Mouse (Mus musculus) left cerebral cortex, postnatal 14 days (tissue): ENCODE data around the gene Mecom. TPM values are rescaled to one million over a fixed set of nuclear protein-coding genes. Genes with fewer than 3 reads are reported as not detected.
"Not testable (repeated sequence)": the region's sequence is repeated elsewhere in the genome, so short reads cannot be mapped to it uniquely, and the experiment has no call there.

Source experiments
- DNase-seq, 2 experiments: peaks; one replicate each; pipeline ENCODE4 v3.0.0; 2021 to 2022; ENCODE audit warnings: low spot score in 2 of 2, mixed read lengths in 1 of 2
- intact Hi-C: fragments of 180-260 bp; cut with DNase I; formaldehyde crosslinking; loops from one replicate; pipeline ENCODE4 v1.15.1; 2025
- total RNA-seq, 2 experiments: library from RNA; stranded (reverse); gene quantifications; 2 replicates each; pipeline ENCODE4 v1.2.3; 2021

The Mecom gene
- total RNA-seq, 2 experiments from 2014 or later, result 5.2 to 6.0 TPM

GRCm38 (mm10) chr3:30234018-30234417 lies 313.8 kb downstream of the Mecom start:
- no peak for DNase-seq
- intact Hi-C loops, result no loop called here

DNA sequence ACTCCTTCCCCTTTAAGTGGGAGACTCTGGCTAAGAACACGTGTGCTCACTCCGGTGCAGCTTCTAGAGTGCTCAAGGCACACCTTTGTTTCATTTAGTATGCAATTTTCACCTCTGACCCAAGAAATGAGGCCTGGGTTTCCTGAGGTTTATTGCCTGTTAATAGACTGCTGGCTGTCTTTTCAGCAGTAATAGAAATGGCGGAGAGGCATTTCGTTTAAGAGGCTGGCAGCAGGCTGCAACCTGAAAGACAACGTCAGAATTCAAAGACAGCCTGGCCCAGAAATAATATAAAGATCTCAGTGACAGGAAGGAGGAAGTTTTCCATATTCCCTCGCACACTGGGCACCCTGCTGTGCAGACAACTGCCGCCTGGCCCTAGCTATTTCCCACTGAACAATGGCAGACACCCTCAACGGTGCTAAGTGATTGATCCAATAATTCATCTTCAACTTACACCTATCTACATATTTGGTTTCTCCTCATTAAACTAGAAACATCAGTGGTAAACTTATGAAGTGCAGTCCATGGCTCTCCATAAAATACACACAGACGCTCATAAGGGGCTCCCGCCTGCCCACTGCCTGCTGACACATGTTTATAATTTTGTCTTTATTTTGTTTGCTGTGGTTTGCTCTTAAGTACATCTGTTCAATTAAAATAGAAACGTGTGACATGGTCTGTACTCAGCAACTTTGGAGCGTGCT lies 319.7 kb downstream of the Mecom start:
- no peak for DNase-seq
- intact Hi-C loops, result no loop called here

- intact Hi-C loops, result no loop called here
- DNase-seq, result peak in 1 of 2 experiments; percentile 12
Measured at GRCm38 (mm10) chr3:30226928-30227370, 320.9 kb downstream of the Mecom start.

GRCm38 (mm10) chr3:30225200-30225599 lies 322.6 kb downstream of the Mecom start:
- intact Hi-C loops, result not testable (repeated sequence)

GRCm38 (mm10) chr3:30220701-30221412 lies 327.0 kb downstream of the Mecom start:
- intact Hi-C loops, result loop anchor here (5.0 kb wide), 1 partner anchor 286 kb away; no protein-coding TSS in a partner anchor
- no peak for DNase-seq

More at GRCm38 (mm10) chr3:30225200-30225599, 322.6 kb downstream of the Mecom start:
- not testable (repeated sequence) for DNase-seq

DNA sequence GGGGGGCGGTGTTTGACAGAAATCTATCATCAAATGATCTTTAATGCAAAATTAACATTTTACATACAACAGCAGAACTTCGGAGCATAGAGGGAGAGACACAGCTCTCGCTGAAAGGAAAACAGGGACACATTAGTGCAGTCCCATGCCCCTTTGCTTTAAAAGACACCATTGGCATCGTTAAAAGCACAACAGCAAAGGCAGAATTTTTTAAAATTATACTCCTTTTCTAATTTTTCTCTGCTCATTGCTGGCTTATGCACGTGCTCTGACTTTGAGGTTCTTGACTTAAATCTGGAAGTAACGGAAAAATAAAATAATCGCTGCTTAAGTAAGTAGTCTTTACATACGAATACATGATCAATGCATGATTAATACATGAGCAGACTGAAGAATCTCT lies 327.9 kb downstream of the Mecom start:
- intact Hi-C loops, result loop anchor here (5.0 to 10.0 kb wide), 2 partner anchors 205 to 287 kb away; no protein-coding TSS in a partner anchor
- no peak for DNase-seq

- intact Hi-C loops, result loop anchor here (10.0 kb wide), 1 partner anchor 205 kb away; no protein-coding TSS in a partner anchor
- peak in 1 of 2 experiments; percentile 5 for DNase-seq
Measured at GRCm38 (mm10) chr3:30219190-30219884, 328.5 kb downstream of the Mecom start.

GRCm38 (mm10) chr3:30214607-30215006 lies 333.2 kb downstream of the Mecom start:
- intact Hi-C loops, result loop anchor here (10.0 kb wide), 1 partner anchor 200 kb away; no protein-coding TSS in a partner anchor
- DNase-seq, result no peak

GRCm38 (mm10) chr3:30213540-30214170 lies 334.2 kb downstream of the Mecom start:
- intact Hi-C loops, result loop anchor here (10.0 kb wide), 1 partner anchor 199 kb away; no protein-coding TSS in a partner anchor

GRCm38 (mm10) chr3:30212802-30213201 lies 335.0 kb downstream of the Mecom start:
- DNase-seq, result no peak
- intact Hi-C loops, result loop anchor here (10.0 kb wide), 1 partner anchor 198 kb away; no protein-coding TSS in a partner anchor

More at GRCm38 (mm10) chr3:30213540-30214170, 334.2 kb downstream of the Mecom start:
- DNase-seq, result no peak

DNA sequence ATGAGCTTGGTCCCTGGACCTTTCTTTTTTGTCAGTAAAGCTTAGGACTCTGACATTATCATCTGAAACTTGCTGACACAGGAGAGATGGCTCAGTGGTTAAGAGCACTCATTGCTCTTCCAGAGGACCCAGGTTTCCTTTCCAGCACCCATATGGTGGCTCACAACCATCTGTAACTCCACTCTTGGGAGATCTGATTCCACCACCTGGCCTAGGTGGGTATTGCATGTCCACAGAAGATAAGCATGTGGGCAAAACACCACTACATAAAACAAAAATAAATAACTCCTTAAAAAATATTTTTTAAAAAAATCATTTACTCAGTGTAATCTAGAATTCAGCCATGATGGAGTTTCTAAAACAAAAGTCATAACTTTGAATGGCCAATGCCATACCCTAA lies 338.7 kb downstream of the Mecom start:
- intact Hi-C loops, result no loop called here
- no peak for DNase-seq

DNA sequence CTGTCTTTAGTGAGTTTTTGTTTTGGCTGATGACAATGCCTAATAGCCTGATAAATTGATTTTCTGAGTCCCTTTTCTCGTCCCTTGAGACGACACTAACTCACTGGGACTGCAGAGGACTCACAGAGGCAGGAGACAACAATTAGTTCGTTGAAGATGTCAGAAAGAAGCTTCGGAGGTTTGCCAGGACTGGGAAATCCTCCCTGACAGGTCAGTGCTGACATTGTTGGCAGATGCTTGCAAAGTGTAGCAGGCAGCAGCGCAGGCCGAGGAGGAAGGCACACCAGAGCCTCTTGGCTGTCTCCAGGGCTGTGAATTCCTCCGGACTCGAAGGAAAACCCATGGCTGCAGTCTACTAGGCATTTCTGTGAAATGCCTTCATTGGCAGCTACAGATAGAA lies 339.9 kb downstream of the Mecom start:
- intact Hi-C loops, result no loop called here

GRCm38 (mm10) chr3:30207431-30207830 lies 340.4 kb downstream of the Mecom start:
- intact Hi-C loops, result no loop called here
- no peak for DNase-seq

More for the DNA sequence above, 339.9 kb downstream of the Mecom start:
- DNase-seq, result no peak

- intact Hi-C loops, result no loop called here
- DNase-seq, result no peak
Measured at GRCm38 (mm10) chr3:30206123-30206522, 341.7 kb downstream of the Mecom start.

GRCm38 (mm10) chr3:30203764-30204163 lies 344.0 kb downstream of the Mecom start:
- intact Hi-C loops, result no loop called here
- no peak for DNase-seq

GRCm38 (mm10) chr3:30198854-30199253 lies 349.0 kb downstream of the Mecom start:
- no peak for DNase-seq
- intact Hi-C loops, result no loop called here

GRCm38 (mm10) chr3:30198227-30198626 lies 349.6 kb downstream of the Mecom start:
- intact Hi-C loops, result no loop called here
- no peak for DNase-seq

DNA sequence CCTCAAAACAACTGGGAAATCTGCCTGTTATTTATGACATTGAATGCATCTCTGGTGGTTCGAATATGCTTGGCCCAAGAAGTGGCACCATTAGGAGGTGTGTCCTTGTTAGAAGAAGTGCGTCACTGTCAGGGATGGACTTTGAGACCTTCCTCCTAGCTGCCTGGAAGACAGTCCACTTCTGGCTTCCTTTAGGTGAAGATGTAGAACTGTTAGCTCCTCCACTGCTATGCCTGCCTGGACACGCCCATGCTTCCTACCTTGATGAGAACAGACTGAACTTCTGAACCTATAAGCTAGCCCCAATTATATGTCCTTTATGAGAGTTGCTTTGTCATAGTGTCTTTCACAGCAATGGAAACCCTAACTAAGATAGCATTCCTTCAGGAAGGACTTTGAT lies 352.6 kb downstream of the Mecom start:
- intact Hi-C loops, result no loop called here
- DNase-seq, result no peak

DNA sequence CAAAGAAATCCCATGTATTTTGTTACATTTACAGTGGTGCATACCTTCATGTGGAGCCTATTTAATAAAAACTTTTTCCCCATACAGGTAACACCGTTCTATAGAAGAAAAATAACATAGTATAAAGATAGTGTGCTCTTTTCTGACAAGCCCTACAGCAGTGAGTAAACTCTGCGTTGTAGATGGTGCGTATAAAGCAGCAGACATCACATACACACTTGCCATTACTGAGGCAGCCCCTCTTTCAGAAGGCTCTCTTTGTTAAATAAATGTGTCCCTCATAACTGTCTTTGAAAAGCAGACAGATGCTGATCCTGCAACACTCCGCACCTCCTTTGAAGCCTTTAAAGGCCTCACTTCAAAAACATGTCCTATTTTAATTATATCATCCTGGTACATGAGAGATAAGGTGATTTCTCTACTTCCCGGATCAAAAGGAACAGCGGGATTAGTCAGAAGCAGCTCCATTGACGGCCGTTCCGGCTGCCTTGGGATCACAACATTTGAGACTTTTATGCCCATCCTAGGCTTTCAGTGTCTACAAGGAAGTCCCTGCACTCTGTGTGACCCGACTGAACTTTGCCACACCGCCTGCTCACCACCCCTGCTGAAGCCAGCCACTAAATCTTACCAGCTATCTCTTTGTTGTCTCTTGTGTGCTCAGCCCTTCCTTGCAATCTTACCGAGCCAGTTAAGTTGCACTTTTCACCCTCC lies 355.4 kb downstream of the Mecom start:
- intact Hi-C loops, result no loop called here
- DNase-seq, result no peak
